Comparison of ENCODE assay signal across 8 mouse cellular contexts in genomic region chr11:4986695-4987486, GRCm38 (mm10). TPM values are rescaled to one million over a fixed set of nuclear protein-coding genes. Genes with fewer than 3 reads are reported as not detected.
DNase-seq lines count a peak whose midpoint lies in the region; ATAC-seq and TF ChIP-seq lines count a peak whose summit lies in the region.

Ap1b1 (plus strand) TSS chr11:4986824.

- TF ChIP-seq EP300 in lung, postnatal 0 days (IDR thresholded peaks at IDR 0.05), result no peak

- WGBS in hindbrain, embryonic 11.5 days, result under 1% methylated on average over 61 of the region's 62 CpGs
- WGBS in lung, postnatal 0 days, result under 1% methylated on average over 58 of the region's 62 CpGs

- peak within 1 kb of the TSS; percentile 91 for H3K4me2 ChIP-seq in hindbrain, embryonic 11.5 days (replicated peaks; ENCODE audit: low read depth, low read length)
- peak within 1 kb of the TSS; percentile 94 for H3K4me2 ChIP-seq in lung, postnatal 0 days (replicated peaks; ENCODE audit: low read depth, low read length)

- no peak for DNase-seq in Patski (ENCODE audit: low read depth, low spot score)
- peak; percentile 96 to 97 for DNase-seq in cerebellum, postnatal 10 days
- peak; percentile 67 to 83 for DNase-seq in frontal cortex, postnatal 10 days (ENCODE audit: low spot score in 2 of 2)
- DNase-seq in hindbrain, embryonic 11.5 days (ENCODE audit: low spot score), result peak; percentile 94
- DNase-seq in layer of hippocampus, postnatal 10 days (ENCODE audit: low spot score in 2 of 2), result peak; percentile 79 to 86
- peak; percentile 95 for DNase-seq in lung, postnatal 0 days (ENCODE audit: low spot score)
- DNase-seq in ovary, postnatal 10 days (ENCODE audit: low spot score), result peak; percentile 67
- peak; percentile 96 for DNase-seq in thymus, postnatal 0 days (ENCODE audit: low spot score)

- H3K27ac ChIP-seq in hindbrain, embryonic 11.5 days (ENCODE audit: low read depth, low read length), result peak within 1 kb of the TSS; percentile 58
- 0 out of 2 replicates have a peak within 1 kb of the TSS, but pooled peaks have one; percentile 47 for H3K27ac ChIP-seq in lung, postnatal 0 days (ENCODE audit: low read length)

- peak; percentile 68 for ATAC-seq in Patski
- ATAC-seq in hindbrain, embryonic 11.5 days (ENCODE audit: low FRiP score), result peak; percentile 91
- ATAC-seq in lung, postnatal 0 days, result peak; percentile 98

- in situ Hi-C loops in Patski (cut with MboI; ENCODE audit: low pct_unique_long_range_greater_than_20kb), result no loop called here

- H3K4me3 ChIP-seq in hindbrain, embryonic 11.5 days (ENCODE audit: low read depth, low read length), result peak within 1 kb of the TSS; percentile 81
- H3K4me3 ChIP-seq in lung, postnatal 0 days (ENCODE audit: low read depth, low read length), result peak within 1 kb of the TSS; percentile 67

- CTCF ChIA-PET in Patski (lab: Charles Lee), result interaction anchor here (1.0 to 1.6 kb wide), 2 partner anchors 11 to 14 kb away, joined by 5 read pairs; no protein-coding TSS in a partner anchor

- H3K9ac ChIP-seq in hindbrain, embryonic 11.5 days (ENCODE audit: low read depth, low read length), result peak within 1 kb of the TSS; percentile 79
- H3K9ac ChIP-seq in lung, postnatal 0 days (replicated peaks; ENCODE audit: low read depth), result peak within 1 kb of the TSS; percentile 56

- no peaks in the 10 kb centered on the region for H3K27me3 ChIP-seq in Patski
- no peaks in the 10 kb centered on the region for H3K27me3 ChIP-seq in hindbrain, embryonic 11.5 days (ENCODE audit: control insufficient read depth, insufficient read depth, low read length)
- H3K27me3 ChIP-seq in lung, postnatal 0 days (replicated peaks; ENCODE audit: insufficient read depth, low read length), result no peaks in the 10 kb centered on the region

- no peaks in the 10 kb centered on the region; the same call in 1 of the 2 replicates for H3K36me3 ChIP-seq in hindbrain, embryonic 11.5 days (ENCODE audit: control insufficient read depth, insufficient read depth, low read length)
- no peaks in the 10 kb centered on the region for H3K36me3 ChIP-seq in lung, postnatal 0 days (ENCODE audit: insufficient read depth, low read length)

- POLR2A ChIA-PET in Patski (lab: Charles Lee), result no interaction called here

- TF ChIP-seq CTCF in Patski (IDR thresholded peaks at IDR 0.05), result no peak
- no peak for TF ChIP-seq CTCF in lung, postnatal 0 days (IDR thresholded peaks at IDR 0.05)

- H3K9me3 ChIP-seq in hindbrain, embryonic 11.5 days (ENCODE audit: control insufficient read depth, low read length), result no peaks in the 10 kb centered on the region
- no peaks in the 10 kb centered on the region for H3K9me3 ChIP-seq in lung, postnatal 0 days (ENCODE audit: low read length)

- no peaks in the 10 kb centered on the region for H3K4me1 ChIP-seq in hindbrain, embryonic 11.5 days (replicated peaks; ENCODE audit: control insufficient read depth, insufficient read depth, low read length)
- H3K4me1 ChIP-seq in lung, postnatal 0 days (ENCODE audit: insufficient read depth, low read depth, low read length), result no peaks in the 10 kb centered on the region

RNA-seq across cellular contexts. Expression of gene Ap1b1, which starts in this region (rescaled TPM):
- polyA plus RNA-seq in Patski (2021), result 69.7 TPM
- 60.7 and 61.3 TPM in 2 replicates for polyA plus RNA-seq in hindbrain, embryonic 11.5 days (2014; fragmentation: Nextera tagmentation; extraction: Ambion mirVana)
- 100 to 1,000 TPM; 116 to 130 TPM for total RNA-seq in layer of hippocampus, postnatal 10 days (2021)
- 27.3 and 28.3 TPM in 2 replicates for polyA plus RNA-seq in lung, postnatal 0 days (2015; fragmentation: Nextera tagmentation; extraction: Ambion mirVana)
- polyA plus RNA-seq in thymus, postnatal 0 days (2015; fragmentation: Nextera tagmentation; extraction: Ambion mirVana), result 56.7 and 59.0 TPM in 2 replicates
